Mouse (Mus musculus) ES-E14 (cell line): ENCODE measurements around the gene Borcs6. TPM values are rescaled to one million over a fixed set of nuclear protein-coding genes. Genes with fewer than 3 reads are reported as not detected.

Source experiments
- DNase-seq: peaks from one replicate; pipeline ENCODE4 v3.0.0-alpha.2; 2013; ENCODE audit warnings: low read depth, low spot score
- H3K27ac ChIP-seq: 2 replicates; pipeline ENCODE4 v1.5.1; 2012; ENCODE audit warnings: low read depth, mild to moderate bottlenecking, low read length, moderate library complexity, mixed read lengths; ENCODE audit not compliant: poor library complexity, insufficient read depth, severe bottlenecking
- H3K36me3 ChIP-seq: 2 replicates; pipeline ENCODE4 v1.6.1; 2012; ENCODE audit warnings: mild to moderate bottlenecking, low read length, moderate library complexity, mixed read lengths; ENCODE audit not compliant: control insufficient read depth, poor library complexity, insufficient read depth, severe bottlenecking
- H3K4me1 ChIP-seq, 2 experiments: fragments of 150-350 bp in 1 of 2; sonication (generic) in 1 of 2; 2 replicates each; pipeline ENCODE4 v1.6.1; 2012; ENCODE audit warnings: low read length in 2 of 2, mild to moderate bottlenecking in 1 of 2, mixed read lengths in 1 of 2; ENCODE audit not compliant: control insufficient read depth in 2 of 2, insufficient read depth in 2 of 2, poor library complexity in 1 of 2
- H3K4me3 ChIP-seq, 2 experiments: fragments of 150-350 bp in 1 of 2; sonication (generic) in 1 of 2; 2 replicates each; pipeline ENCODE4 v1.5.1; 2012; ENCODE audit warnings: low read length in 2 of 2, low read depth in 1 of 2, mild to moderate bottlenecking in 1 of 2, mixed read lengths in 1 of 2; ENCODE audit not compliant: insufficient read depth in 1 of 2, poor library complexity in 1 of 2, severe bottlenecking in 1 of 2
- H3K9ac ChIP-seq: 2 replicates; pipeline ENCODE4 v1.6.1; 2012; ENCODE audit warnings: low read depth, mild to moderate bottlenecking, low read length, mixed read lengths; ENCODE audit not compliant: poor library complexity, insufficient read depth, severe bottlenecking
- H3K9me3 ChIP-seq: fragments of 150-350 bp; sonication (generic); 2 replicates; pipeline ENCODE4 v1.6.1; 2012; ENCODE audit warnings: low read depth, mild to moderate bottlenecking, low read length; ENCODE audit not compliant: control insufficient read depth, insufficient read depth
- CHD2 ChIP-seq: IDR thresholded peaks from 2 replicates; pipeline ENCODE4 v1.6.1; 2014; ENCODE audit warnings: mild to moderate bottlenecking, low read depth, low read length, inconsistent platforms
- HCFC1 ChIP-seq: IDR thresholded peaks from 2 replicates; pipeline ENCODE4 v1.6.1; 2012; ENCODE audit warnings: low read length, inconsistent platforms, borderline replicate concordance; ENCODE audit not compliant: insufficient read depth
- MAFK ChIP-seq: IDR thresholded peaks from 2 replicates; pipeline ENCODE4 v1.6.1; 2014; ENCODE audit warnings: mild to moderate bottlenecking, low read depth, low read length, inconsistent platforms; ENCODE audit not compliant: insufficient read depth
- ZC3H11A ChIP-seq: IDR thresholded peaks from 2 replicates; pipeline ENCODE4 v1.6.1; 2012; ENCODE audit warnings: low read depth, mild to moderate bottlenecking, inconsistent platforms, low read length, borderline replicate concordance
- ZNF384 ChIP-seq: IDR thresholded peaks from 2 replicates; pipeline ENCODE4 v1.6.1; 2012; ENCODE audit warnings: low read depth, low read length, inconsistent platforms
- in situ Hi-C, 2 experiments: fragments of 600-800 bp; cut with MboI; formaldehyde crosslinking; loops; one replicate each; pipeline ENCODE4 v1.15.1; 2025; ENCODE audit warnings: low sequenced_read_pairs in 2 of 2, inconsistent platforms in 1 of 2; ENCODE audit not compliant: unreplicated experiment in 2 of 2
- total RNA-seq: library from RNA; depleted of rRNA; stranded (reverse); fragments of 300-350 nt; gene quantifications from 2 replicates; pipeline ENCODE4 v1.2.3, GENCODE M21; 2012

The Borcs6 gene
- total RNA-seq, 1 experiment: 6.2 TPM

DNA sequence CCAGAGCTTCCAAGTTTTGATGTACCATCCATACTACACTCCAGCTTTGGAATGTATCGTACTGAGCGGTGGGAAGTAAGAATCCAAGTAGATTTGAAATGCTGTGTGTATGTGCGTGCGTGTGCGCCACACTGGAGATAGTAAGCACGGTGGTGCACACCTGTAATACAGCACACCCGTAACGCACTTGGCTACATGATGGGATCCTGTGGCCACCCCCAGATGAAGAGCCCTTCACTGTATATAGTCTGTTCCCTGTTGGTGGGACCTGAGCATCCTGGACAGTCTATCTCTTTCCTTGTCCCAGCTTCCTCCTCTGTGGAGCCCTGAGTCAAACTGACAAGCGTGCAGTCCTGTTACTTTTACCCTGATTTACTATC, 13.1 kb upstream of the Borcs6 start:
- Histone ChIP-seq H3K36me3 (peaks cover 30% of the 10 kb centered on the region), H3K4me1 (peaks cover 0 to 9% of the 10 kb centered on the region in 2 experiments; a peak in 3 of 4 replicates), H3K4me3 (peak overlapping the region; percentile 82 to 84), H3K9ac (peak overlapping the region; percentile 89), H3K27ac (no peak overlapping the region), H3K9me3 (no peaks in the 10 kb centered on the region)
- DNase-seq: no peak
- in situ Hi-C loops: no loop called here
- TF ChIP-seq MAFK (no peak), ZC3H11A (no peak), CHD2 (no peak), ZNF384 (no peak), HCFC1 (no peak)

DNA sequence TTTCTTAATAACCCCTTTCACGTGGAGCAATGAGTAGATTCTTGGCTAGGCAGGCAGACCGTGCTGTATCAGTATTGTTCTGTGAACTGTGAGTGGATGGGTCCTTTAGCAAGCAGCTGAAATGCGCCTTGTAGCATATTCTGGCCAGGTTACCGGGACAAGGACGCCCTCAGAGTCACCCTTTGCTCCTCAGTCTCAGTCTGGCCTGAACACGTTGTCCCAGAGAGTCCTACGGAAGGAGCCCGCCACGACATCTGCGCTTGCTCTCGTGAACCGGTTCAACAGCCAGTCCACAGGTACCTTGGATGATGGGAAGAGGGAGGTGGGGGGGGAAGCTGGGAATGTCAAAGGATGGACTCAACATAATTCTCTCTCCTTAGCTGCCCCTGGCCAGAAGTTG, 11.9 kb upstream of the Borcs6 start:
- in situ Hi-C loops: no loop called here
- peaks cover 30% of the 10 kb centered on the region for H3K36me3 ChIP-seq
- TF ChIP-seq MAFK (no peak), CHD2 (no peak), ZC3H11A (no peak), HCFC1 (no peak), ZNF384 (no peak)
- no peak overlapping the region; a peak in 1 of 4 replicates for H3K4me3 ChIP-seq
- H3K27ac ChIP-seq: no peak overlapping the region
- H3K9me3 ChIP-seq: no peaks in the 10 kb centered on the region
- no peak overlapping the region for H3K9ac ChIP-seq
- DNase-seq: no peak
- peaks cover 0 to 9% of the 10 kb centered on the region in 2 experiments; a peak in 3 of 4 replicates for H3K4me1 ChIP-seq

GRCm38 (mm10) chr11:69048151-69048550, 11.4 kb upstream of the Borcs6 start:
- TF ChIP-seq MAFK: no peak
- TF ChIP-seq CHD2: no peak
- TF ChIP-seq ZC3H11A: no peak
- no peak for TF ChIP-seq ZNF384
- TF ChIP-seq HCFC1: no peak
- Histone ChIP-seq H3K9ac (no peak overlapping the region), H3K36me3 (peaks cover 30% of the 10 kb centered on the region), H3K4me1 (peaks cover 0 to 9% of the 10 kb centered on the region in 2 experiments; a peak in 3 of 4 replicates), H3K4me3 (no peak overlapping the region), H3K9me3 (no peaks in the 10 kb centered on the region), H3K27ac (no peak overlapping the region)
- in situ Hi-C loops: no loop called here
- DNase-seq: no peak

- Histone ChIP-seq H3K4me1 (peaks cover 0 to 9% of the 10 kb centered on the region in 2 experiments; a peak in 3 of 4 replicates), H3K27ac (no peak overlapping the region), H3K9ac (no peak overlapping the region), H3K36me3 (peaks cover 30% of the 10 kb centered on the region), H3K4me3 (no peak overlapping the region), H3K9me3 (no peaks in the 10 kb centered on the region)
- no peak for TF ChIP-seq CHD2
- no peak for TF ChIP-seq HCFC1
- no peak for TF ChIP-seq ZNF384
- TF ChIP-seq MAFK: no peak
- TF ChIP-seq ZC3H11A: no peak
- in situ Hi-C loops: no loop called here
- no peak for DNase-seq
Observed at GRCm38 (mm10) chr11:69050748-69051147, 8.8 kb upstream of the Borcs6 start.

DNA sequence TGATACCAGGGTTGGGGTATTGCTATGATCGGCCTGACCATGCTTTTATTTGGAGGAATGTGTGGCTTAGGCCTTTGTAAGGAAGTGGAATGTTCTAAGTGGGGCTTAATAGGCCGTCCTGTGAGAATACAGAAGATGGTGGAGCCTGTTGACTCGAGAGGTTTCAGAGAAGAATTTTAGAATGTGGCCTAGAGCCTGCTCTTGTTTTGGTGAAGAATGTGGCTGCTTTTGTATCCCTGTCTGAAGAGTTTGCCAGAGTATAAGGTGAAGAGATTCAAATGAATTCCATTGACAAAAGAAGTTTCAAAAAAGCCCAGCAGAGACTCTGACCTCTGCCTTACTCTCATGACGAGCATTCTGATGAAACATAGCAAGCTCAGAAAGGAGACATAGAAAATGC, 7.7 kb upstream of the Borcs6 start:
- TF ChIP-seq ZC3H11A (no peak), HCFC1 (no peak), ZNF384 (no peak), CHD2 (no peak), MAFK (no peak)
- in situ Hi-C loops: no loop called here
- H3K4me1 ChIP-seq: peaks cover 0 to 9% of the 10 kb centered on the region in 2 experiments; a peak in 3 of 4 replicates
- no peak overlapping the region for H3K9ac ChIP-seq
- no peak overlapping the region for H3K4me3 ChIP-seq
- no peak overlapping the region for H3K27ac ChIP-seq
- DNase-seq: no peak
- peaks cover 30% of the 10 kb centered on the region for H3K36me3 ChIP-seq
- no peaks in the 10 kb centered on the region for H3K9me3 ChIP-seq
